Mouse (Mus musculus) forebrain, embryonic 15.5 days (tissue): ENCODE results near the gene Pigf. TPM values are rescaled to one million over a fixed set of nuclear protein-coding genes. Genes with fewer than 3 reads are reported as not detected.

Experiments
- ATAC-seq: fragments of 200-750 bp; cut with Nextera tagmentation; replicated peaks from 2 replicates; pipeline ENCODE4 v1.8.0; 2017; ENCODE audit warnings: mild to moderate bottlenecking, moderate TSS enrichment, moderate library complexity
- H3K27ac ChIP-seq: fragments of 300-500 bp; sonication (generic); replicated peaks from 2 replicates; pipeline ENCODE4 v1.5.1; 2015; ENCODE audit warnings: mild to moderate bottlenecking, inconsistent platforms
- H3K27me3 ChIP-seq: fragments of 300-500 bp; sonication (generic); 2 replicates; pipeline ENCODE4 v1.6.1; 2015; ENCODE audit warnings: inconsistent platforms
- H3K36me3 ChIP-seq: fragments of 300-500 bp; sonication (generic); 2 replicates; pipeline ENCODE4 v1.6.1; 2015; ENCODE audit warnings: mild to moderate bottlenecking, inconsistent platforms
- H3K4me1 ChIP-seq: fragments of 300-500 bp; sonication (generic); 2 replicates; pipeline ENCODE4 v1.6.1; 2015; ENCODE audit warnings: inconsistent platforms
- H3K4me2 ChIP-seq: fragments of 300-500 bp; sonication (generic); replicated peaks from 2 replicates; pipeline ENCODE4 v1.6.1; 2015; ENCODE audit warnings: mild to moderate bottlenecking, inconsistent platforms
- H3K4me3 ChIP-seq: fragments of 300-500 bp; sonication (generic); 2 replicates; pipeline ENCODE4 v1.5.1; 2015; ENCODE audit warnings: mild to moderate bottlenecking, inconsistent platforms
- H3K9ac ChIP-seq: fragments of 300-500 bp; sonication (generic); replicated peaks from 2 replicates; pipeline ENCODE4 v1.6.1; 2015; ENCODE audit warnings: mild to moderate bottlenecking, inconsistent platforms
- H3K9me3 ChIP-seq: fragments of 300-500 bp; sonication (generic); 2 replicates; pipeline ENCODE4 v1.6.1; 2016; ENCODE audit warnings: inconsistent platforms
- WGBS: fragments of 180-500 bp; shearing (Covaris S2); methylation state at CpG from one replicate; pipeline ENCODE4 v1.1.7; 2015; ENCODE audit warnings: mixed read lengths; 5-methylcytosine and 5-hydroxymethylcytosine counted together
- polyA plus RNA-seq: library from polyadenylated mRNA; unstranded; fragments of >200 nt; fragmentation: Nextera tagmentation; extraction: Ambion mirVana; gene quantifications from 2 replicates; pipeline ENCODE4 v1.2.1, GENCODE M21; 2015

Gene Pigf
- polyA plus RNA-seq, 1 experiment from 2014 or later, result 33.0 TPM

- Histone ChIP-seq H3K9ac (no peak overlapping the region), H3K4me2 (no peak overlapping the region), H3K36me3 (no peaks in the 10 kb centered on the region), H3K4me3 (no peak overlapping the region), H3K9me3 (no peaks in the 10 kb centered on the region), H3K27ac (no peak overlapping the region), H3K4me1 (no peaks in the 10 kb centered on the region; the same call in 1 of the 2 replicates), H3K27me3 (no peaks in the 10 kb centered on the region)
- no peak for ATAC-seq
- 81% methylated on average over 10 of the region's 10 CpGs for WGBS
These were observed 48.8 kb downstream of the Pigf start for GRCm38 (mm10) chr17:86976387-86976786.

- H3K9me3 ChIP-seq, result no peaks in the 10 kb centered on the region
- no peak overlapping the region for H3K4me2 ChIP-seq
- H3K27ac ChIP-seq, result no peak overlapping the region
- H3K9ac ChIP-seq, result no peak overlapping the region
- H3K36me3 ChIP-seq, result no peaks in the 10 kb centered on the region
- ATAC-seq, result no peak
- H3K4me1 ChIP-seq, result no peaks in the 10 kb centered on the region; the same call in 1 of the 2 replicates
- H3K27me3 ChIP-seq, result no peaks in the 10 kb centered on the region
- WGBS, result 99% methylated on average over 2 of the region's 2 CpGs
- H3K4me3 ChIP-seq, result no peak overlapping the region
These were observed 52.1 kb downstream of the Pigf start for GRCm38 (mm10) chr17:86973097-86973496.

- 91% methylated on average over 7 of the region's 7 CpGs for WGBS
- no peaks in the 10 kb centered on the region for H3K27me3 ChIP-seq
- H3K4me1 ChIP-seq, result peaks cover 6% of the 10 kb centered on the region; the same call in 1 of the 2 replicates
These were observed 53.3 kb downstream of the Pigf start for GRCm38 (mm10) chr17:86971860-86972259.

GRCm38 (mm10) chr17:86971036-86971435 is 54.2 kb downstream of the Pigf start:
- no peak overlapping the region for H3K9ac ChIP-seq
- no peak overlapping the region for H3K4me2 ChIP-seq
- no peak overlapping the region for H3K4me3 ChIP-seq
- H3K4me1 ChIP-seq, result peaks cover 6% of the 10 kb centered on the region; the same call in 1 of the 2 replicates
- 54% methylated on average over 5 of the region's 5 CpGs for WGBS
- no peak for ATAC-seq
- H3K27ac ChIP-seq, result 0 out of 2 replicates have a peak overlapping the region, but pooled peaks have one; percentile 8
- no peaks in the 10 kb centered on the region for H3K36me3 ChIP-seq
- no peaks in the 10 kb centered on the region for H3K27me3 ChIP-seq
- H3K9me3 ChIP-seq, result no peaks in the 10 kb centered on the region

More at GRCm38 (mm10) chr17:86971860-86972259, 53.3 kb downstream of the Pigf start:
- Histone ChIP-seq H3K4me2 (no peak overlapping the region), H3K4me3 (no peak overlapping the region), H3K9ac (no peak overlapping the region), H3K9me3 (no peaks in the 10 kb centered on the region), H3K27ac (no peak overlapping the region), H3K36me3 (no peaks in the 10 kb centered on the region)
- ATAC-seq, result no peak

GRCm38 (mm10) chr17:86970026-86970750 is 55.0 kb downstream of the Pigf start:
- Histone ChIP-seq H3K9me3 (no peaks in the 10 kb centered on the region), H3K4me1 (peaks cover 8% of the 10 kb centered on the region), H3K9ac (no peak overlapping the region), H3K27me3 (no peaks in the 10 kb centered on the region), H3K4me3 (no peak overlapping the region), H3K4me2 (no peak overlapping the region), H3K27ac (no peak overlapping the region), H3K36me3 (no peaks in the 10 kb centered on the region)
- WGBS, result 94% methylated on average over 15 of the region's 15 CpGs
- no peak for ATAC-seq

- no peaks in the 10 kb centered on the region for H3K36me3 ChIP-seq
- ATAC-seq, result no peak
- H3K4me2 ChIP-seq, result no peak overlapping the region
- H3K4me3 ChIP-seq, result no peak overlapping the region
- 60% methylated on average over 5 of the region's 5 CpGs for WGBS
- H3K27me3 ChIP-seq, result no peaks in the 10 kb centered on the region
- H3K9ac ChIP-seq, result no peak overlapping the region
- no peaks in the 10 kb centered on the region for H3K9me3 ChIP-seq
- peaks cover 14% of the 10 kb centered on the region for H3K4me1 ChIP-seq
- no peak overlapping the region for H3K27ac ChIP-seq
These were observed 55.6 kb downstream of the Pigf start for GRCm38 (mm10) chr17:86969582-86969981.

GRCm38 (mm10) chr17:86968581-86968980 is 56.6 kb downstream of the Pigf start:
- Histone ChIP-seq H3K9me3 (no peaks in the 10 kb centered on the region), H3K27me3 (no peaks in the 10 kb centered on the region), H3K4me3 (no peak overlapping the region), H3K27ac (no peak overlapping the region), H3K4me2 (no peak overlapping the region), H3K36me3 (no peaks in the 10 kb centered on the region), H3K9ac (no peak overlapping the region), H3K4me1 (peaks cover 24% of the 10 kb centered on the region)
- no peak for ATAC-seq
- 90% methylated on average over 5 of the region's 5 CpGs for WGBS

- Histone ChIP-seq H3K27ac (no peak overlapping the region), H3K4me3 (no peak overlapping the region), H3K9ac (no peak overlapping the region), H3K9me3 (no peaks in the 10 kb centered on the region), H3K36me3 (no peaks in the 10 kb centered on the region), H3K4me2 (no peak overlapping the region), H3K27me3 (no peaks in the 10 kb centered on the region), H3K4me1 (peaks cover 27% of the 10 kb centered on the region)
- ATAC-seq, result no peak
- 86% methylated on average over 10 of the region's 10 CpGs for WGBS
These were observed 57.4 kb downstream of the Pigf start for GRCm38 (mm10) chr17:86967536-86968525.

GRCm38 (mm10) chr17:86967048-86967447 is 58.2 kb downstream of the Pigf start:
- no peaks in the 10 kb centered on the region for H3K36me3 ChIP-seq

GRCm38 (mm10) chr17:86966040-86966439 is 59.2 kb downstream of the Pigf start:
- Histone ChIP-seq H3K9ac (no peak overlapping the region), H3K4me2 (no peak overlapping the region), H3K27ac (no peak overlapping the region), H3K9me3 (no peaks in the 10 kb centered on the region), H3K27me3 (no peaks in the 10 kb centered on the region), H3K4me1 (peaks cover 33% of the 10 kb centered on the region), H3K36me3 (no peaks in the 10 kb centered on the region), H3K4me3 (no peak overlapping the region)
- 83% methylated on average over 10 of the region's 10 CpGs for WGBS
- ATAC-seq, result no peak

More at GRCm38 (mm10) chr17:86967048-86967447, 58.2 kb downstream of the Pigf start:
- no peak overlapping the region for H3K9ac ChIP-seq
- no peak for ATAC-seq
- WGBS, result 95% methylated on average over 12 of the region's 12 CpGs
- no peaks in the 10 kb centered on the region for H3K27me3 ChIP-seq
- no peak overlapping the region for H3K4me3 ChIP-seq
- no peak overlapping the region for H3K4me2 ChIP-seq
- H3K9me3 ChIP-seq, result no peaks in the 10 kb centered on the region
- H3K27ac ChIP-seq, result no peak overlapping the region
- H3K4me1 ChIP-seq, result peaks cover 31% of the 10 kb centered on the region

- no peaks in the 10 kb centered on the region for H3K9me3 ChIP-seq
- no peaks in the 10 kb centered on the region for H3K36me3 ChIP-seq
- peak overlapping the region; percentile 28; the same call in 1 of the 2 replicates for H3K27ac ChIP-seq
- WGBS, result 81% methylated on average over 8 of the region's 8 CpGs
- peak overlapping the region; percentile 75 for H3K4me3 ChIP-seq
- peak overlapping the region; percentile 89 for H3K4me2 ChIP-seq
- no peaks in the 10 kb centered on the region for H3K27me3 ChIP-seq
- H3K9ac ChIP-seq, result 0 out of 2 replicates have a peak overlapping the region, but pooled peaks have one; percentile 11
- H3K4me1 ChIP-seq, result peaks cover 33% of the 10 kb centered on the region
- no peak for ATAC-seq
These were observed 60.1 kb downstream of the Pigf start for GRCm38 (mm10) chr17:86965121-86965520.

- peak; percentile 55 for ATAC-seq
- no peaks in the 10 kb centered on the region for H3K27me3 ChIP-seq
- peak overlapping the region; percentile 75 for H3K4me3 ChIP-seq
- 0 out of 2 replicates have a peak overlapping the region, but pooled peaks have one; percentile 11 for H3K9ac ChIP-seq
- H3K27ac ChIP-seq, result peak overlapping the region; percentile 28; the same call in 1 of the 2 replicates
- peaks cover 33% of the 10 kb centered on the region for H3K4me1 ChIP-seq
- no peaks in the 10 kb centered on the region for H3K9me3 ChIP-seq
- H3K36me3 ChIP-seq, result no peaks in the 10 kb centered on the region
- 0% methylated on average over 10 of the region's 10 CpGs for WGBS
- H3K4me2 ChIP-seq, result peak overlapping the region; percentile 89
These were observed 60.7 kb downstream of the Pigf start for GRCm38 (mm10) chr17:86964502-86964901.
